ENCODE assay signal across 16 mouse cellular contexts in genomic region chr2:130851363-130852246, GRCm38 (mm10).
"Had no signal": no experiment of that assay in that cellular context is flagged by ENCODE, and none has a peak within 500 bp of the region (broad histone marks: within the 10 kb centered on the region; RNA-seq: fewer than 3 reads in every experiment).

No protein-coding gene starts in this region.

- H3K4me3 ChIP-seq: layer of hippocampus, adult 2 months; liver, embryonic 15.5 days; myocyte; neural tube, embryonic 15.5 days had no signal

- H3K4me2 ChIP-seq: liver, embryonic 11.5 days; liver, embryonic 15.5 days; neural tube, embryonic 15.5 days had no signal

- H3K27me3 ChIP-seq: liver, embryonic 15.5 days; neural tube, embryonic 15.5 days had no signal

- H3K27ac ChIP-seq: layer of hippocampus, adult 2 months; liver, embryonic 15.5 days; neural tube, embryonic 15.5 days had no signal

- DNase-seq: kidney, adult 2 months; kidney, postnatal 10 days; kidney, postnatal 4 days; lung, adult 2 months; lung, postnatal 36 days; midbrain, embryonic 14.5 days; right cerebral cortex, adult 18-20 months; right cerebral cortex, postnatal 25 days; thymus, adult 2 months; thymus, postnatal 25 days had no signal

- ATAC-seq: lung, postnatal 0 days had no signal

- H3K36me3 ChIP-seq: liver, embryonic 15.5 days; neural tube, embryonic 15.5 days had no signal

- H3K9me3 ChIP-seq: liver, embryonic 15.5 days; neural tube, embryonic 15.5 days had no signal

- H3K9ac ChIP-seq: liver, embryonic 15.5 days; neural tube, embryonic 15.5 days had no signal

- H3K4me1 ChIP-seq: liver, embryonic 15.5 days; neural tube, embryonic 15.5 days had no signal
